Mouse (Mus musculus): ENCODE measurements around the gene Syne1. TPM values are rescaled to one million over a fixed set of nuclear protein-coding genes. Genes with fewer than 3 reads are reported as not detected.

Gene Syne1
- total and polyA plus RNA-seq, 3 experiments: 5.3 to 6.8 TPM; not detected in 1

- no peaks in the 10 kb centered on the region for H3K36me3 ChIP-seq (ENCODE audit: control insufficient read depth in 1 of 2, insufficient read depth in 2 of 2, low read length in 2 of 2)
- no peak overlapping the region for H3K9ac ChIP-seq (ENCODE audit: control insufficient read depth, low read depth, low read length, poor library complexity, severe bottlenecking)
- H3K9me3 ChIP-seq (replicated peaks; ENCODE audit: insufficient read depth, low read length): no peaks in the 10 kb centered on the region
- peaks cover 4 to 8% of the 10 kb centered on the region in 2 experiments; a peak in 3 of 4 replicates for H3K27me3 ChIP-seq (ENCODE audit: control insufficient read depth in 1 of 2, insufficient read depth in 2 of 2, low read length in 2 of 2)
- H3K4me1 ChIP-seq (ENCODE audit: control insufficient read depth in 1 of 2, insufficient read depth in 2 of 2, low read length in 2 of 2): no peaks in the 10 kb centered on the region
- no peak overlapping the region for H3K4me3 ChIP-seq (ENCODE audit: control insufficient read depth in 1 of 2, insufficient read depth in 1 of 2, low read depth in 2 of 2, low read length in 2 of 2)
- TF ChIP-seq ZC3H11A (IDR thresholded peaks at IDR 0.05; ENCODE audit: low read depth, low read length) (no peak), SIN3A (IDR thresholded peaks at IDR 0.05; ENCODE audit: low read length) (no peak), RAD21 (IDR thresholded peaks at IDR 0.05; ENCODE audit: low read depth, low read length) (no peak), ETS1 (IDR thresholded peaks at IDR 0.05; ENCODE audit: low read depth, low read length) (no peak), GATA1 (IDR thresholded peaks at IDR 0.05; ENCODE audit: low read depth, low read length) (no peak), ZNF384 (IDR thresholded peaks at IDR 0.05; ENCODE audit: low read depth, low read length) (no peak), BHLHE40 (IDR thresholded peaks at IDR 0.05; ENCODE audit: borderline replicate concordance, low read depth, low read length) (no peak), KAT2A (conservative IDR thresholded peaks at IDR 0.05; ENCODE audit: low read depth, low read length) (no peak), MAX (IDR thresholded peaks at IDR 0.05; ENCODE audit: low read length) (no peak), MYC (IDR thresholded peaks at IDR 0.05; ENCODE audit: low read depth, low read length) (no peak), MXI1 (IDR thresholded peaks at IDR 0.05; ENCODE audit: low read depth, low read length) (no peak), TAL1 (IDR thresholded peaks at IDR 0.05; ENCODE audit: low read length) (no peak), MYB (IDR thresholded peaks at IDR 0.05; ENCODE audit: low read depth, low read length) (no peak), ZKSCAN1 (IDR thresholded peaks at IDR 0.05; ENCODE audit: low read depth, low read length) (no peak), TBP (IDR thresholded peaks at IDR 0.05; ENCODE audit: low read depth, low read length) (no peak), USF1 (IDR thresholded peaks at IDR 0.05; ENCODE audit: low read depth, low read length) (no peak), CHD1 (IDR thresholded peaks at IDR 0.05; ENCODE audit: low read depth, low read length) (no peak), POLR2AphosphoS5 (IDR thresholded peaks at IDR 0.05; ENCODE audit: borderline replicate concordance, low read depth, low read length) (no peak), TCF12 (IDR thresholded peaks at IDR 0.05; ENCODE audit: low read depth, low read length) (no peak), MAFK (IDR thresholded peaks at IDR 0.05; ENCODE audit: borderline replicate concordance, low read depth, low read length) (no peak)
- H3K27ac ChIP-seq (ENCODE audit: control insufficient read depth, low read depth, low read length): no peak overlapping the region
- no peaks in the 10 kb centered on the region for H3K79me2 ChIP-seq (ENCODE audit: control insufficient read depth, insufficient read depth, low read length, poor library complexity)
- no peak for DNase-seq (ENCODE audit: low read depth, low spot score)
These were observed 238.8 kb downstream of the Syne1 start for GRCm38 (mm10) chr10:5312437-5312836.

- no peak for DNase-seq (ENCODE audit: low read depth, low spot score)
- H3K36me3 ChIP-seq (ENCODE audit: control insufficient read depth in 1 of 2, insufficient read depth in 2 of 2, low read length in 2 of 2): no peaks in the 10 kb centered on the region
- H3K27ac ChIP-seq (ENCODE audit: control insufficient read depth, low read depth, low read length): no peak overlapping the region
- H3K27me3 ChIP-seq (ENCODE audit: control insufficient read depth in 1 of 2, insufficient read depth in 2 of 2, low read length in 2 of 2): peaks cover 4 to 8% of the 10 kb centered on the region in 2 experiments; a peak in 3 of 4 replicates
- no peaks in the 10 kb centered on the region for H3K79me2 ChIP-seq (ENCODE audit: control insufficient read depth, insufficient read depth, low read length, poor library complexity)
- H3K4me3 ChIP-seq (ENCODE audit: control insufficient read depth in 1 of 2, insufficient read depth in 1 of 2, low read depth in 2 of 2, low read length in 2 of 2): no peak overlapping the region
- no peak for TF ChIP-seq MAZ (IDR thresholded peaks at IDR 0.05; ENCODE audit: low read depth, low read length)
- TF ChIP-seq POLR2AphosphoS2 (IDR thresholded peaks at IDR 0.05; ENCODE audit: low read length): no peak
- TF ChIP-seq KAT2A (conservative IDR thresholded peaks at IDR 0.05; ENCODE audit: low read depth, low read length): no peak
- no peaks in the 10 kb centered on the region for H3K9me3 ChIP-seq (replicated peaks; ENCODE audit: insufficient read depth, low read length)
- H3K9ac ChIP-seq (ENCODE audit: control insufficient read depth, low read depth, low read length, poor library complexity, severe bottlenecking): no peak overlapping the region
- H3K4me1 ChIP-seq (ENCODE audit: control insufficient read depth in 1 of 2, insufficient read depth in 2 of 2, low read length in 2 of 2): no peaks in the 10 kb centered on the region
These were observed 241.1 kb downstream of the Syne1 start for GRCm38 (mm10) chr10:5309961-5310713.

Data from MEL (cell line).